Mouse (Mus musculus): ENCODE data around the gene Gstcd. TPM values are rescaled to one million over a fixed set of nuclear protein-coding genes. Genes with fewer than 3 reads are reported as not detected.

Gstcd gene
- total RNA-seq, 2 experiments from 2014 or later: 2.3 to 3.0 TPM

DNA sequence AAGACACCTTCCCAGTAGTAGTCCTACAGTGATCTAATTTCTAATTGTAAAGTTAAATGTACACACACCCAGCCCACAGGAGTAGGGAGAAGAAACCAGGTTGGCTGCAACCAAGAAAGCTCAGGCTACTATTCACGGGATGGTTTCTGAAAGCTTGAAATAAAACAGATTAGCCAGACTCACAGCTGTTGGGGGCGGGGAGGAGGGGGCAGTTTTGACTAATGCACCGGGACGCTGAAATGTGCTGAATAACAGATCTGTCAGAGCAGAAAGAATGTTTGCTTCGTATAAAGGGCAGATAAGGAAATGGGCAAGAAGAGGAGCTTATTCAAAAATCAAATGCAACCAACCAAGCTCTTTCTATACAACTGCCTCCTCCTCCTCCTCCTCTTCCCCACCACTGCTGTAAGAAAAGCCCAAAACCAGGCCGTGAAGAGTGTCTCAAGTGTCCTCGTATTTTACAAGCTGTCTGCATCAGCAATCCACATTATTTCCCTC lies 143.5 kb downstream of the Gstcd start:
- intact Hi-C loops (cut with DNase I): no loop called here
- no peak for DNase-seq (ENCODE audit: low spot score)

DNA sequence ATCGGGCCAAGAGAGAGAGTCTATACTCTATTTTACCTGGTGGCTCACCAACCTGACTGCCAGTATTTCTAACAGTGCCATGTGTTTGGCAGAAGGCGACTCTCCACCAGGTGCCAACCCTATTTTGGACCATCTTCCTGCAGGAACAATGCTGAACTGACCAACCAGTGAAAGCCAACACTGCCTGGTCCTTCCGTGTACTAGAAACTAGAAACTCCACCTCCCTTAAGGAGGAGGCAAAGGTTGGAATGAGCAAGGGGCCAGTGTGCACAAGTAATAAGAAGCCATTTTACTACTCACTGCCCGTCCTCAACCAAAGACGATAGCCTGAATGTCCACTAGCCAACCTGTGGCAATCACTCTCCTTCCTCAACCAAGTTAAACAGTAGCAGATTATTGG lies 145.7 kb downstream of the Gstcd start:
- intact Hi-C loops (cut with DNase I): no loop called here
- no peak for DNase-seq (ENCODE audit: low spot score)

DNA sequence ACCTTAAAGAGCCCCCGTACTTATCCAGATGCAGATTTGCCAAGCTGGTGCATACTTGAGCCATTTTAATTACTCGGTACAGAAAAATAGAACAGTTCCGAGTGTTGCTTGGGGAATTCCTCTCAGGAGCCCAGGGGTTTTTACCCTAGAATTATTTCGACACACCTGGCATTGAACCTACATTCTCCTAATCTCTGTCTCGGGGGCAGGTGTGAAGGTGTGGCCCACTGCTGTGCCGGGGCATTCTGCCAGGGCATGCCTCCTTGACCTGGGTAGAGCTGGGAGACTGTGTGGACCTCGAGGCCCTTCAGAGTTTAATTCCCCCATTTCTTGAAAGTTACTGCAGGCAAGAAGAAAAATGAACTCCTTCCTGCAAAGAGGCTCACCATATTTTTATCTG lies 146.2 kb downstream of the Gstcd start:
- intact Hi-C loops (cut with DNase I): no loop called here
- DNase-seq (ENCODE audit: low spot score): no peak

DNA sequence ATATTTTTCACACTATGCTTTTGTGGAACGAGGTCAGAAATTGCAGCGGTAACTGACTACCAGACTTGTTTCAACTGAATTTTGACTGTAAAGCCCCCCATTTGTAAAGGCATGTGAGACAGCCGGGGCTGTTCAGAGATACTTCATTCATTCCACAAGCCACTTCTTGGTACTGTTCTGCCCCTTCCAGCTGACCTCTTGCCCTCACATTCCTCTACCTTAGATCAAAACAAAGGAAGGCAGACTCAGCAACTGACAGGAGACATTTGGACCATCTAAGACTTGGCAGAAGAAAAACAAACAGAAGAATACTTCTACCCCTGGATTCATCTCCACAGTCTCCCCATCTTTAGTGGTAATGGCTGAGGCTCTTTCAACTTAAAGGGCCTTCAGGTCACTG lies 147.2 kb downstream of the Gstcd start:
- intact Hi-C loops (cut with DNase I): no loop called here
- DNase-seq (ENCODE audit: low spot score): no peak

DNA sequence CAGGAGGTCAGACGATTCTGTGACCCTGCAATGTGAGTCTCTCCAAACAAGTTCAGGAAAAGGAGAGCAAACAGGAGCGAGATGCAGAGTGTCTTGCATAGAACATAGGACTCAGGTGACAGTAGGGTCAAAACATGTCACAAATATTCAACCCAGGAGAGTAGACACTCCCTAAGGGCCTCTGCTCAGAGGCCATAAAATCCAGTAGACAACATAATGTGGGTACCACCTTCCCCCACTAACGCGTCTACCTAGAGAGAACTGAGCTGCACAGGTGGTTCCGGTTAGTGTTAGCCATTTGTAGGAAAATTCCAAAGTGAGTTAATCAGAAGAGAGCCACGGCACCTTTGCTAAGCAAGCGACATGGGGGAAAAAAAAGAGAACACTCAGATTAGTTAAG lies 147.6 kb downstream of the Gstcd start:
- no peak for DNase-seq (ENCODE audit: low spot score)
- intact Hi-C loops (cut with DNase I): no loop called here

DNA sequence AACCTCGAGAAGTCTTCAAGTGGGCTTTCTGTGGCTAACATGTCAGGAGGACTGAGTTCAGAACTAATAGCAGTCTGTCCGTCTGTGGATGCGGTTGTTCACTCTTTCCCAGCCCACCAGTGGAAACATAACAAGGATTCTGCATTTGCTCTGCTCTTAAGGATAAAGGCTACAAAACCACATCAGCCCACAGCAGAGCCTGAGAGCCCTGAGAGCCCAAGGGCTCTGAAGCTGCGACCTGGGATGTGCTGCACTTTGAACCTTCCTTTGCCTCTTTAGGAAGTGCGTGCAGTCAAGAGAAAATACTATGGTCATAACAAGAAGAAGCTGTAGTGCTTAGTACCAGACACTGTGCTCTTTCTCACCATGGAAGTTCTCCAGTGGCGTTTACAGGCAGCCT lies 149.1 kb downstream of the Gstcd start:
- intact Hi-C loops (cut with DNase I): no loop called here
- DNase-seq (ENCODE audit: low spot score): no peak

DNA sequence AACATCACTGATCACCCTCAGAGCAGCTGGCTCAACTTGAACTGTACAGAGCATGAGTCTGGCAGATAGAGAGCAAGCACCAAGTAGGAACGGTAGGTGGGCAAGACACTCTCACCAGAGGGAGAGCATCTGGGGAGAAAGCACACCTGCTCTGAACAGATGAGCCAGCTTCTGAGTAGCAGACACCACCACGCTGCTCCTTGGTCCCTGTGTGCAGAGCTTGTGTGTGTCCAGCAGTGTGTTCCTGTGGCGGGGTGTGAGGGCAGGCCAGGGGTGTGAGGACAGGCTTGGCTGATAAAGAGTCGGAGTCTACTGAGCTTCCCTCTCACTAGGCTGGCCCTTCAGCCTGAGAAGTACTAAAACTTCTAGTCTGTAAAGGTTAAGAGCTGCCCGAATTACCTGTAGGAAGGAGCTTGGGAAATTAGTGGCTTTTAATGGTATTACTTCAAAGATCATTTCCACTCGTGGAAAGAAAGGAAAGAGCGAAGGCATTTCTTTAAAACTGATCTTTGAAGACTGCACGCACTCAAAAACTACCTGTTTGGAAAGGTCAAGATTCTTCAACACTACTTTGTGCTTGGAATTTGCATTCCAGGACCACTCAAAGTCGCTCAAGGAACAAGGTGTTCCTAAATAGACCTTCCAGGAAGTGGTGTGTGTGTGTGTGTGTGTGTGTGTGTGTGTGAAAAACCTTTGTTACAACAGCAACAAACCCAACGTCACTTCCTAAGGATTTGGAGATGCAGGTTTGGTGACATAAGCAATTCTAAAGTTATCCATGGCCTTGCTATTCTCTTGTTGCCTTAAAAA lies 151.4 kb downstream of the Gstcd start:
- intact Hi-C loops (cut with DNase I): no loop called here
- DNase-seq (ENCODE audit: low spot score): no peak

DNA sequence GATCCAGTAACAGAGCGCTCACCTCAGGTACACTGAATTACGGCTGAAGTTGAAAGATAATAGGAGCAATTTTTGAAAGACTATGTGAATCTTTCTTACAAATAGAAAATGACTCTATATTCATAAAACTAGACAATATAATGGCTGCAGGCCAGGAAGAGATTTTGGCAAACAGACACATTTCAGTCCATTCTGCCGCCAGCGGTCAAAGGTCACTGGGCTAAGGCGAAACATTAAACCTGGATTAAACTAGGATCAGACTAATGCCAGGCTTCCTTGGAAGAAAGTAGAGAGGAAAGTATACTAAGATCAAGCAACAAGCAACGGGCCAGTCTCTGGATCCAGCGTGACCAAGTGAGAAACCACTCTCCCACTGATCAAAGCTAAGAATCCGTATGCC lies 152.8 kb downstream of the Gstcd start:
- no peak for DNase-seq (ENCODE audit: low spot score)
- intact Hi-C loops (cut with DNase I): no loop called here

DNA sequence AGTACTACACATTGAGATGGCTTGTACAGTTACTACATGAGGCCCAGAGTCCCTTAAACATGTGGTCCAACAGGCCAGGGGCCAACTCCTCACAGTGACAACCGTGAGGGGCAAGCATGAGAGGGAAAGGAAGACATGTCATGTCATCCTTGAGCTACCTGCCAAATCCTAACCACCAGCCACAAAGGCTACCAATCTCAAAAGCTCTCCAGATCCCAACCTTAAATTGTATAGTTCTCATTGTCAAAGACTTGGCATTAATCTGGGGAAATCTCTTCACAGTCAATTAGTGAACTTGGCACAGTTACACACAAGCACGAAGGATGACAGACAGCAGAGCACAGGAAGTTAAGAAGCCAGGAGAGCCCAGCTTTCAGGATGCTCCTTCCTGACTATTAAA lies 157.2 kb downstream of the Gstcd start:
- DNase-seq (ENCODE audit: low spot score): no peak
- intact Hi-C loops (cut with DNase I): no loop called here

Other genes starting within 250 kb of the Gstcd start
- 1 to 10 TPM; 2.7 to 4.6 TPM for gene Npnt, start 141.7 kb downstream of the Gstcd start, total RNA-seq (2021)
- gene Ints12, start 193 bp downstream of the Gstcd start, total RNA-seq (2021): 1 to 10 TPM; 8.0 to 9.7 TPM
- gene Arhgef38, start 142.9 kb upstream of the Gstcd start, total RNA-seq (2021): not detected
- gene Ppa2, start 218.1 kb upstream of the Gstcd start, total RNA-seq (2021): 100 to 1,000 TPM; 135 TPM

Data from heart, postnatal 25 days (tissue).